Comparison of ENCODE assay signal across 13 mouse cellular contexts in genomic region chr8:113554700-113555455, GRCm38 (mm10).
A peak's percentile ranks its signal among the peaks of the same experiment; 100 is the strongest.
DNase-seq lines count a peak whose midpoint lies in the region; ATAC-seq and TF ChIP-seq lines count a peak whose summit lies in the region.
"Had no signal": no experiment of that assay in that cellular context is flagged by ENCODE, and none has a peak within 500 bp of the region (broad histone marks: within the 10 kb centered on the region; RNA-seq: fewer than 3 reads in every experiment).

No protein-coding gene starts in this region.

- H3K27me3 ChIP-seq in heart, embryonic 14.5 days (ENCODE audit: control insufficient read depth, insufficient read depth, low read length): no peaks in the 10 kb centered on the region
- H3K27me3 ChIP-seq in heart, embryonic 10.5 days (ENCODE audit: insufficient read depth, poor library complexity, severe bottlenecking): no peaks in the 10 kb centered on the region
- no peaks in the 10 kb centered on the region for H3K27me3 ChIP-seq in hindbrain, embryonic 11.5 days (ENCODE audit: control insufficient read depth, insufficient read depth, low read length)
- no peaks in the 10 kb centered on the region for H3K27me3 ChIP-seq in midbrain, postnatal 0 days (ENCODE audit: insufficient read depth, low read length)

- no peaks in the 10 kb centered on the region for H3K36me3 ChIP-seq in heart, embryonic 14.5 days (ENCODE audit: control insufficient read depth, insufficient read depth, low read length)
- H3K36me3 ChIP-seq in heart, embryonic 10.5 days: no peaks in the 10 kb centered on the region
- no peaks in the 10 kb centered on the region for H3K36me3 ChIP-seq in hindbrain, embryonic 11.5 days (ENCODE audit: control insufficient read depth, insufficient read depth, low read length)
- H3K36me3 ChIP-seq in midbrain, postnatal 0 days (ENCODE audit: insufficient read depth, low read length): no peaks in the 10 kb centered on the region

- no peak overlapping the region for H3K4me3 ChIP-seq in heart, embryonic 14.5 days (ENCODE audit: control insufficient read depth in 1 of 2, insufficient read depth in 1 of 2, low read depth in 1 of 2, low read length in 2 of 2)
- H3K4me3 ChIP-seq in heart, embryonic 10.5 days: no peak overlapping the region
- no peak overlapping the region for H3K4me3 ChIP-seq in hindbrain, embryonic 11.5 days (ENCODE audit: low read depth, low read length)
- H3K4me3 ChIP-seq in midbrain, postnatal 0 days (ENCODE audit: low read depth, low read length): no peak overlapping the region

- DNase-seq in heart, embryonic 10.5 days (ENCODE audit: low spot score): no peak
- DNase-seq in brain, embryonic 14.5 days (ENCODE audit: low read depth): peak; percentile 88
- DNase-seq in hindbrain, embryonic 11.5 days (ENCODE audit: low spot score): peak; percentile 18
- DNase-seq in midbrain, postnatal 0 days (ENCODE audit: low spot score): peak; percentile 15
- no peak for DNase-seq in layer of hippocampus, adult 9-10 months (ENCODE audit: low spot score)
- no peak for DNase-seq in layer of hippocampus, postnatal 36 days
- no peak for DNase-seq in layer of hippocampus, adult 11-12 months (ENCODE audit: low spot score)
- DNase-seq: adrenal gland, postnatal 36 days; B cell, adult 2 months had no signal

- peak overlapping the region; percentile 2; the same call in 1 of the 2 replicates for H3K4me2 ChIP-seq in heart, embryonic 14.5 days (ENCODE audit: low read length)
- no peak overlapping the region for H3K4me2 ChIP-seq in hindbrain, embryonic 11.5 days (replicated peaks; ENCODE audit: low read depth, low read length)
- H3K4me2 ChIP-seq in midbrain, postnatal 0 days (ENCODE audit: low read depth, low read length, poor library complexity, severe bottlenecking): peak overlapping the region; percentile 13; the same call in 1 of the 2 replicates

- TF ChIP-seq CTCF in brain, embryonic 14.5 days (IDR thresholded peaks at IDR 0.05; ENCODE audit: borderline replicate concordance, extremely low read depth, insufficient read depth, insufficient read length): no peak
- TF ChIP-seq CTCF in midbrain, postnatal 0 days (IDR thresholded peaks at IDR 0.05): no peak

- H3K9me3 ChIP-seq in heart, embryonic 14.5 days (ENCODE audit: control insufficient read depth, low read length): no peaks in the 10 kb centered on the region
- no peaks in the 10 kb centered on the region for H3K9me3 ChIP-seq in heart, embryonic 10.5 days
- no peaks in the 10 kb centered on the region for H3K9me3 ChIP-seq in hindbrain, embryonic 11.5 days (ENCODE audit: control insufficient read depth, low read length)
- H3K9me3 ChIP-seq in midbrain, postnatal 0 days (ENCODE audit: low read length): no peaks in the 10 kb centered on the region

- no peak for ATAC-seq in heart, embryonic 14.5 days (ENCODE audit: insufficient number of reproducible peaks, insufficient read depth, low FRiP score, low read depth)
- ATAC-seq in hindbrain, embryonic 11.5 days (ENCODE audit: low FRiP score): peak; percentile 57; the same call in 1 of the 2 replicates
- no peak for ATAC-seq in midbrain, postnatal 0 days (ENCODE audit: low FRiP score)
- ATAC-seq: Patski had no signal

- peaks cover 0 to 4% of the 10 kb centered on the region in 2 experiments; a peak in 2 of 4 replicates for H3K4me1 ChIP-seq in heart, embryonic 14.5 days (ENCODE audit: control insufficient read depth in 2 of 2, insufficient read depth in 2 of 2, low read length in 2 of 2)
- no peaks in the 10 kb centered on the region; the same call in 1 of the 2 replicates for H3K4me1 ChIP-seq in heart, embryonic 10.5 days
- no peaks in the 10 kb centered on the region for H3K4me1 ChIP-seq in hindbrain, embryonic 11.5 days (replicated peaks; ENCODE audit: control insufficient read depth, insufficient read depth, low read length)
- H3K4me1 ChIP-seq in midbrain, postnatal 0 days (ENCODE audit: insufficient read depth, low read length): peaks cover 3% of the 10 kb centered on the region; the same call in 1 of the 2 replicates

- WGBS in heart, embryonic 14.5 days: 36% methylated on average over 12 of the region's 12 CpGs
- WGBS in heart, embryonic 10.5 days: 36% methylated on average over 12 of the region's 12 CpGs
- WGBS in hindbrain, embryonic 11.5 days: 19% methylated on average over 12 of the region's 12 CpGs
- whole genome bisulfite sequencing in midbrain, postnatal 0 days: 4% methylated on average over 12 of the region's 12 CpGs

- H3K9ac ChIP-seq in heart, embryonic 14.5 days (ENCODE audit: low read length): no peak overlapping the region
- no peak overlapping the region for H3K9ac ChIP-seq in hindbrain, embryonic 11.5 days (ENCODE audit: low read depth, low read length)
- 0 out of 2 replicates have a peak overlapping the region, but pooled peaks have one; percentile 26 for H3K9ac ChIP-seq in midbrain, postnatal 0 days (replicated peaks; ENCODE audit: low read length, poor library complexity, severe bottlenecking)

- H3K27ac ChIP-seq in heart, embryonic 14.5 days (replicated peaks in 1 of 2; ENCODE audit: control insufficient read depth in 1 of 2, insufficient read depth in 1 of 2, low read depth in 2 of 2, low read length in 2 of 2): no peak overlapping the region
- no peak overlapping the region for H3K27ac ChIP-seq in heart, embryonic 10.5 days
- H3K27ac ChIP-seq in hindbrain, embryonic 11.5 days (ENCODE audit: low read depth, low read length): no peak overlapping the region
- H3K27ac ChIP-seq in midbrain, postnatal 0 days (ENCODE audit: low read depth, low read length): no peak overlapping the region
- H3K27ac ChIP-seq: macrophage; stomach, postnatal 0 days had no signal

- TF ChIP-seq POLR2A in brain, embryonic 14.5 days (IDR thresholded peaks at IDR 0.05; ENCODE audit: borderline replicate concordance, extremely low read depth, insufficient read depth, insufficient read length, poor library complexity, severe bottlenecking): no peak

Comparison
In these comparisons a context has a peak if more than half of its experiments do, and no peak if none do; other contexts are left out.
1. DNase-seq: peak in brain, embryonic 14.5 days (single experiment), hindbrain, embryonic 11.5 days (single experiment) and midbrain, postnatal 0 days (single experiment); none in heart, embryonic 10.5 days (single experiment), layer of hippocampus, adult 9-10 months (single experiment), layer of hippocampus, postnatal 36 days (0 of 2) and layer of hippocampus, adult 11-12 months (single experiment).